Mouse (Mus musculus) embryo, embryonic 11 days (tissue): ENCODE results near the gene E130114P18Rik.

Experiments used
- DNase-seq: peaks from one replicate; pipeline ENCODE4 v3.0.0-alpha.2; 2015

Gene E130114P18Rik

DNA sequence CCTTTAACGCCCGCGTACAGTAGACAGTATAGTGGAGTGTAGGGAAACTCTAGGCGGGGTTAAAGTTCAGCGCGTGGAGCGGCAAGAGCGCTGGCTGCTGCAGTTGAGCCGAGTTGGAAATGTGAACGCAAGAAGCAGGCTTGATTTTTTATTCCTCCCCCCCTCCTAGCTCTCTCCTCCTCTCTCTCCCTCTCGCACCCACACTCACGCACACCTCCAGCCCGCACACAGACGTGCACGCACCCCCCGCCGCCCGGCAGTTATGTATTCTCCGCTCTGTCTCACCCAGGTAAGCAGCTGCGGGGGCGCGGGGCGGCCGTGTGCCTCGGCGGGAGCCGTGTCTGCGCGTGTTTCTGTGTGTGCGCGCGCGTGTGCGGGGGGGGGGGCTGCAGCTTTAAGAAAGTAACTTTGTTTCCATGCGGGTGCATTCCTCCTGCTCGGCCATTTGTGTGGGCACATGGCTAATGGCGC, at the start of gene E130114P18Rik:
TSS of gene E130114P18Rik (minus strand) at position 373 of the 471 bp plus-strand sequence.
- peak; percentile 86 for DNase-seq

DNA sequence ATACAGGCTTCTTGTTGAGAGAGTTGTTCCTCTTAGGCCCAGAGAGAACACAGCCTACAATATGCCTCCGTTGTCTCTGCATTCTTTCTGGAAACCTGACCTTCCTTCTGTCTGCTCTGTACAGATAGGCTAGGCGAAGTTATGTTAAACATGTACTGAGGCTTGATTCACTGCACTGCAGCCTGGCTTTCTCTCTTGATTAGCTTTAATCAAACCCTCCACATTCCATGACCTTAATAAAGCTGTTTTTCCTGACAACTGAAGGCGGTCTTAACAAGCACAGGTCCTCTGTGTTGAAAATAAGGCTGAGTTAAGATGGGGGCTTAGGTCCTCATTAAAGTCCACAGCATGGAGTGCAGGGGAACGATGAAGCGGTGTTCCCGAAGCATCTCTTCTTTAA, 49.2 kb upstream of the E130114P18Rik start:
- no peak for DNase-seq

DNA sequence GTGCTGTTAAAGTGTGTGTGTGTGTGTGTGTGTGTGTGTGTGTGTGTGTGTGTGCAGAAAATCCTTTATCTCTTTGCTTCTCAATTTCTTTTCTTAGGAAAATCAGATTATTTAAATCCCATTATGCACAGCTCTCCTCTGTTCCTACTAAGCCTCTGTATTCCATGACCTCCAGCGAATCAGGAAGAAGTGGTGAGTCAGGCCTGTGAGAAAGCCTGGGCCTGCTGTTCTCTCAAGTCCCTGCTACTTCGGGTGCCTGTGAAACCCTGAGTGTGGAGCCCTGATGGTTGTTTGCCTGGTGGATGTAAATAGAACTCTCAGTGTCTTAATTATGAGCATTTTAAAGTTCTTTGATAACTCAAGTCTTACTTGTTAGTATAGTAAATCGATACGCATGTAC, 48.0 kb upstream of the E130114P18Rik start:
- DNase-seq, result no peak

DNA sequence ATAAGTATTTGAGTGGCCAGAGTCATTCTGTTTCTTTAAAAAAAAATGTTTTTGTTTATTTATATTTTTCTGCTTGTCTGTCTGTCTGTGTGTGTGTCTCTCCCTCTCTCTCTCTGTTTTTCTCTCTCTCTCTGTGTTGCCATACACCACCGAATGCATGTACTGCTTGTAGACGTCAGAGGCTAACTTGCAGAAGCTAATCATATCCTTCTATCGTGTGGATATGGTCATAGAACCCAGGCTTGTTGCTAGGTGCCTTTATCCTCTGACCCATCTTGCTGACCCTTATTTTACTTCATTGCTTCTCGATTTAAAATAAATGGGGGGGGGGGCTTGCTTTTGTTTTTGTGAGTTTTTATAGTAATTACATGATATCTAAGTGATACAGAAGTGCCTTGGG, 47.6 kb upstream of the E130114P18Rik start:
- no peak for DNase-seq

DNA sequence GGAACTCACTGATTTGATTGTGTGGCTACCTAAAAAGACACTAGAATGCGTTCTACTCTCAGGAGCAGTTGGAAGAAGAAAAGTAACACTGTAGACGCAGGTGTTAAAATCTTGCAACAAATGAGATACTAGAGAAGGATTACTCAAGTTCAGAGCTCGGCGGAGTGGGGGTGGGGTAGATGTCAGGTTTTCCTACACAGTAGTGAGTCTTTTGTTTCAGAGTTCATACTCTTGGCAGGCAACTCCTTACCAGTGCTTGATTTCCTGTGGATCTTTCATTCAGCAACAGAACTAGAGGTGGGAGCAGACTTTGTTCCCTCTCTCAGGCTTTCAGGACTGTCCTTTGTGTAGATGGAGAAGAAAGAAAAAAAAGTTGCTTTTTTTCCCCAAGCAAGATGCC, 46.6 kb upstream of the E130114P18Rik start:
- DNase-seq, result no peak

DNA sequence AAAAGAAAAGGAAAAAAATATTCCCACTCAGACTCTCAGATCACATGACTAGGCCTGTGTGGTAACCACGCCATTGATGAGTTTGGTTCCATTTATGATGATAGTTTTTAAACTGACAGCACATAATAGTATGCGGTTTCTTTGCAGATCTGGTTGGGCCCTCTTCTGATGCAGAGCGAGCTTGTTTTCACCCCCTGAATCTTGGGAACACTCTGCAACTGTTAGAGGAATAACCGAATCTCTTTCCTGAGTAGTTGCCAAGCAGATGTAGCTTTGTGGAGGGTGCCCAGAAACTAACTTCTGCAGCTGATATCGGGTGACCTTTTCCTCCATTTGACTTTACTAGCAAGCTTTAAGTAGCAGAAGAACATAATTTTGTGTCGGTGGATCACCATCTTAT, 45.6 kb upstream of the E130114P18Rik start:
- DNase-seq, result no peak

DNA sequence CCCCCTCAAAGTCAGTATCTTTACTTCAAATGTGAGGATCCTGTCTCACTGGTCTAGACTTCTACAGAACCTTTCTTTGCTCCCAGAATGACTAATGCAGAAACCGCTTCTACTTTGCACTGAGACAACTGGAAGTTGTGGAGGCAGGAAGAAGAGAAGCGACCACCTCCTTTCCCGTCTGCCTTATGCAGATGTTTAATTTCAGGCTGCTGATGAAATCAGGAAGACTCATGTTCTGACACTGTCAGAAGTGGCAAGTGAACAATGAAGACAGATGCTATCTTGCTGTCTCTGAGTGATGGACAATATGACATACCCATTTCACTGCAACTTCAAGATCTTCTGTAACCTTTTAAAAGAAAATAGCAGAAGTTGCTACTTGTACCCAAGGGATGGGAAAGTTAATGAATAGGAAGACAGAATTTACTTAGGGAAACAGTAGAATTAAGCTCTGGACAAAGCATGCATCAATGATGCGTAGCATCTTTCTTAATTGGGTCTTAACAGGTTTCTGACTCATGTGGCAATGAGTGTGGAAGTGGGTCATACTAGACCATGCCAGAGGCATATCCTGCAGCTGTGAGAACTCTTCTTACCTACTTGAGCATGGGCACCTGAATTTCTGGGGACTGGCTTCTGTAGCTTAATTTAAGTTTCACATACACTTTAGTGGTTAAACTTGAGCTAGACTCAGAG, 43.8 kb upstream of the E130114P18Rik start:
- no peak for DNase-seq

DNA sequence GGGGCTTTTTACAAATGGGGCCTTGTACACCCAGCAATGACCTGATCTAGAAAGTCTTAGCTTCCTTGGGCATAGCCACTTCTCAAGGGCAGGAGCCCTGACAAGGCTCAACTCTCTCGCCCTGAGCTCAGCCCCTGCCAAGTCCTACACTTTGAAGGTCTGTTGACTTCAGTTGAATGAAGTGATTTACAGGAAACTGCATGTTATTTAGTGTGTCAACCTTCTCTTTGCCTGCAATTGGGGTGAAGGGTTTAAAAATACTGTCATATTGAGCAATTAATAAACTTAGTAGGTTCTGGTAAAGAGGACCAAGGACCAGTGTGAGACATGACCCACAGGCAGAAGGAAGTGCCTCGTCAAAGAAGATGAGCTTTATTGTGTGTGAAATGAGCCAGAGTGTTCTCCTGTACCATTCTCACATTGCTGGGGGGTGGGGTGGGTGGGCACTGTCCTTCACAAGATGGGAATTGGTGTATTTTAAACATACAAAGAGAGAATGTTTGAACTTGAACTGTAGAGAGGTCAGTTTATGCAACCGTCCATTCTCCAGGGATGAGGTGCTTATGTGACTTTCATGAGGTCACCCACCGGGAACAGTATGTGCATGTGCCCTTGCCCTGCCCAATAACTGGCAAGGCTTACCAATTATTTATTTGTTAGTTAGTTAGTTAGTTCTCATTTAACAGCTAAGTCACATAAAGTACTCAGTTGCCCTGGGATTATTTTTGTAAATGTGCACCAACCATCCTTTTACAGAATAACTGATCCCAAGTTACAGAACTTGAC, 42.8 kb upstream of the E130114P18Rik start:
- DNase-seq, result no peak

DNA sequence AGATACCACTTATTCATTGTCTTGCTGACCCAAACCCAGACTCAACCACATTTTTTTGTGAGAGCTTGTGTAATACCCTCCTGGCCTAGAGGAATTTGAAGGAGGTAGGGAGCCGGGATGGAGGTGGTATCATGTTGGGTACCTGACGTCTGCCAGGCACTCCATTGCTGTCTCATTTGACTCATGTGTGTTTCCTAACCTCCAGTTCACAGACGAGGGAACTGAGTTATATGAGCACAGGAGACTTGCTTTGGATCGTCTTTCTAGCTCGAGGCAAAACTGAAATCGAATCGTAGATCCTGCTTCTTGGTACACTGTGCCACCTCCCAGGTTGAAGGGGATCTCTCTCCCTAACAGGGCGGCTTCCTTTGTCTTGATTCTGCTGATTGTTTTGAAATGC, 41.2 kb upstream of the E130114P18Rik start:
- no peak for DNase-seq

DNA sequence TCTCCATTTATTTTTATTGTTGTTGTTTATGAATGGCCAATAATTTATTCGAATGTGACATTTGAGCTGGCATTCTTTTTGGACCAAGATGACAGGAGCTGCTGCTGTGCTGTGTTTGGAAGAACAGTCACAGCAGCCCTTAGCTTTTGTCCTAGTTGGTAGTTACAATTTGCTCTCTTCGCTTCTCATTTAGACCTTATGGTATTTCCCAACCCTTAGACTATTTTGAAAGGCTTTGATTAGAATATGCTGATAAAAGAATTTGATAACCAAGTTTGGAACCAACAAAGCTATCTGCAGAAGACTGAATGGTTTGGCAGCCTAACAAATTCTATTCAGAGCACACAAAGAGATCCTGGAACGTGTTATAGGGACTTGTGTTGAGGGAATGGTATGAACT, 40.6 kb upstream of the E130114P18Rik start:
- no peak for DNase-seq

DNA sequence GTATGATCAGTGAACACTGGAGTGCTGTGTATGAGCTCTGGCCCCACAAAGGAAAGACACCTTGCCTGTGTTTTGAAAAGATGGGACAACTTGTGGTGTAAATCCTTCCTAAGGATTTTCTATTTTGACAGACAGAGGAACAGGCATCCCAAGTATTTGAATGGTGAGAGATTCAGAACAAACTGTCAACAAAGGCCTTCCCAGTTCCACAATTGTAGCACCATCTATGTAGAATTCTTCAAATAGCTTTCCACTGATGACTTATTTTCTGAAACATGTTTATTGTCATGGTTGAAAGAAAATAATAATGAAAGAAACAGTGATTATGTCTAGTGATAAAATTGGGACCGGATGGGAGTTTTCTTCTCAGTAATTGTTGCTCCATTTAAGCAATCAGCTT, 39.9 kb upstream of the E130114P18Rik start:
- no peak for DNase-seq

DNA sequence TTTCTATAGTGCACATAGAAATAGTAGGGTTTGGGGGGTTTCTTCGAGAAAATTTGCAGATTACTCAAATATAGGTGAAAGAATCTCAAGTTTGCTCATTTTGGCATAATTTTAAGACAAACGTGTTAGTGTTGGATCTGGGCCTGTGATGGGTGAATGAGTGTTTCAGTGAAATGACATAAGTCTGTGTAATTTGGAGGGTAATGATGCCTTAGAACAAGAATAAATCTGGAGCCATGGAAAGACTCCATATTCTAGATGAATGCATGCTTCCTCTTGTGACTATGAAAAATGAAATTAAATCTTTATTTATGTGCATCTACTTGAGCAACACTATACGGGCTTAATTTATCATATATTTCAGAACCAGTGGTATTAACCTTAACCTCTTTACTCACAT, 38.9 kb upstream of the E130114P18Rik start:
- DNase-seq, result no peak

DNA sequence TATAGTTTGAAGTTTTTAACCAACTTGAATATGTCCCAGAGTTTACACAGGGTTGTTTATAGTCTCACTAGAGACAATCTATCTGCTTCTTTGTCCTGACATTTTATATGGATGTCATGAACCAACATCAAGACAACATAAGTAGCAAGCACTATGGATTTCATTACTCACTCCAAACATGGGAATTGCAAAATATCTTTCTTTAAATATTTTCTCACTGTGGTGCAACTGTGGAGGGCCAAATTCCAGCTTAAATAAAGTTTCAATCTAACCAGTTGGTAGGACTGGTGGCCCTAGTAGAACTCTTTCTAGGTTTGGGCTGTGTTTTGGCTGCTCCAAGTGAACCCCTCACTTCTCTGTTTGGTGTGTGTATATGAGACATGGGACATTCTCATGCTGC, 38.1 kb upstream of the E130114P18Rik start:
- DNase-seq, result no peak

DNA sequence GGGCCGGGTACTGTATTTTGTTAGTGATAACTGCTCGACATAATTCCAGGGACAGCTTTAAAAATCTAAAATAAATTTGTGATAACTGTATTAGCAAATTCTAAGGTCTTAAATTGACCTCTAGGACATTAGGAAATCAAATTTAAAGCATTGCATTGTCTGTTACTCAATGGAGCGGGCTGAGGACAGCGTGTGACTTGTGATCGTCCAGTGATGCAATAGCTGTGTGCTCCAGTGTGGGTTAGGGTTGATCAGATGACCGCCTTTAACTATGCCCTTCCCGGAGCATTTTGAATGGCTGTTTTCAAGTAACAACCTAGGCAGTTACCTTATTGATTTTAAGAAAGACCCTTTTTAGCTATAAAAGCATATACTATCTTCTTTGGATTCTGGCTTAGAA, 36.6 kb upstream of the E130114P18Rik start:
- no peak for DNase-seq

DNA sequence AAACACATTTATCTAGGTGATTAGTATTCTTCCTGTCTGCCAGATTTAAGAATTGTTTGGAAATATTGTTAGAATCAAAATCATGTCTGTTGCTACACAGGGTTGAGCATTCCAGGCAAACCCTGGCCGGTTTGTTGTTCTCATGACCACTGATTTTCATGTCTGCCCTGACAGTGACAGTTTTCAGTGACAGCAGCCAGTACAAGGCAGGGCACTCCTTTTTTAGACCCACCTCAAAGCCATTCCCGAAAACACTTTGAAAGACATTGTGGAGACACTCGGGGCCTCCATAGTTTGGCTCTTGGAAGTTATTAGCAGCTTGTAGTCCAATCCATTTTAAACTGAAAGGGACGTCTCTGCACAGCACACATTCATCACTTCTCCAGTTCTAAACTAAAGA, 36.1 kb upstream of the E130114P18Rik start:
- no peak for DNase-seq

DNA sequence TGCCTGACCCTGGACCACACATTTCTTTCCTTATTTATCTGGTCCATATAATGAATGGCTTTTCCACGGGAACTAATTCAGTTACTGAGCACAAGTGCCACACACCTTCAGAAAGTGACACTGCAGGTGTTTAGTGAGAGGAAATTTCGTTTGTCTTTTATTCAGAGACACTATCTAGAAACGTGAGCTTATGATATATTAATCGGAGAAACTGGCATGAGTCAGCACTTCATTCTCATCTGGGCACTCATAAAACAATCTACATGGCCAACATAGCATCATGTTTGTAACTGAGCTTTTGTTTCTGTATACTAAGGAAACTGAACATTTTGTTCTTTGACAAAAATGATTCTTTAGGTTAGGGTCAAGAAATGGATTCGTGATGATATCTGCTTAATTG, 35.2 kb upstream of the E130114P18Rik start:
- DNase-seq, result no peak

DNA sequence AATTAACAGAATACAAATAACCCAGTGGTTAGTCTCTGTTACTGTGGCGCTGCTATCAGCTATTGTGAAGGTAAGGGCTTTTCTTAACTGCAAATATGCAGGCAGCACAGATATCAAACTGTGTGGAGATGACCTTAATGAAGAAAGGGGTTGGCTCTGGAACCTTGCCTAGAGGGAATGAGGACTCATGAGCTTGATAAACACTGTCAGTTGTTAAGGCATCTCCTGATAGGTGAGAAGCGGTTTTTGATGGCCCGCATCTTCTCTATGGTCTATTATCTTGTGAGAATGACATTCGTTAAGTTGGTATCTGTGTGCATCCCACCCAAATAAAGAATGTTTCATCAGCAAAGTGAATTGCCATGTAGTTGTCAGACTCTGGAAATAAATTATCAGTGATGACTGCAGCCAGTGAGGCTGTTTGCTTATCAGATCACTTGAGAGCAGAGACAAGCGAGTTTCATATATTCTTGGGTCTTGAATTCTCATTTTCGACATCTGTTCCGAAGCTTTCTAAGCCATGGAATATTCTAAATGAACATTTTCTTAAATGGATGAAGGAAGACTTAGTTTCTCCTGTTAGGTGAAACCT, 32.6 kb upstream of the E130114P18Rik start:
- no peak for DNase-seq

DNA sequence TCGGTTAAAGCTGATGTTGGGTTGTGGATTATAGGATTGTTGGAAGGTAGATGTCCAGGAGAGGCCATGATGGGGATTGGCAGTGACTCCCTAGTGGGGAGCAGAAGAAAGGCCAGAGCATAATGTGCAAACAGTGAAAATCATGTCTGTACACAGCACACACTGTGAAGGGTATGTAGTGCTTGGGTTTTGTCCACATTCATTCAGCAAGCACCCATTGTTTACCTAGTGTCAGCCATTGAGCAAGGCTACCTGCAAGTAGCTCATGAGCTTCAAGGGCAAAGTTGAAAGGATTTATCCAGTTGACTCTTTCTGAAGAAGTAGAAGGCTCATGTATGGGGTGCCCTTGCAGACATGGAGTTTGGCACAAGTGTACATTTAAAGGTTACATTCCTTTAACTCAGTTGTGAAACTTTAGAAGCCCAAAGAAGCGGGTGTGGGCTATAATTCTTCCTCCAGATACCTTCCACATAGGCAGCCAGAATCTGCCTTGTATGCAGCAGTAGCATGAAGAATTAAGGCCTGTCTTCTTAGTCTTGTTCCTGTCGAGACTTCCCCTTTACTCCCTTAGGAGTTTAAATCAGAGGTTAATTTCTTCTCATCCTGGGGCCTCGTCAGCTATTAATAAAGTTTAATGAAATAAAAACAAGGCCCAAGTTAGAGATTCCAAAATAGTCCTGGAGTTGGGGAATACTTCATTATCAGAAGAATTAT, 31.9 kb upstream of the E130114P18Rik start:
- DNase-seq, result no peak

DNA sequence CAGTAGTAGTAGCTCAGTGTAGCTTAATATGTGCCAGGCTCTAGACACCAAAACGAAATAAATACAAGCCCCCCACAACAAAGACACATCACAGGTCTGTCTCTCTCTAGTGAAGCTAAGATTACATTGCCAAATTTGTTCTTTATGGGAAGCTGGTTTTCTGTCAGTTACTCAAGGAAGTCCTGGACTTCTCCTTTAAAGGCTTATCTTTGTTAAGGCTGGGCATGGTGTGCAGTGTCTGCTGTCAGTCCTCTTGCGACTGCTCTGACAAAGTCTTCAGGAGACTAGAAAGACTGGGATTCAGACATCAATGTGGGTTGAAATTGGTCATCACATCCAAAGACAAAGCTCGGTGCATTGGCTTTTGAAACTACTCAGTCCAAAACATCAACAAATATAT, 31.0 kb upstream of the E130114P18Rik start:
- DNase-seq, result no peak

DNA sequence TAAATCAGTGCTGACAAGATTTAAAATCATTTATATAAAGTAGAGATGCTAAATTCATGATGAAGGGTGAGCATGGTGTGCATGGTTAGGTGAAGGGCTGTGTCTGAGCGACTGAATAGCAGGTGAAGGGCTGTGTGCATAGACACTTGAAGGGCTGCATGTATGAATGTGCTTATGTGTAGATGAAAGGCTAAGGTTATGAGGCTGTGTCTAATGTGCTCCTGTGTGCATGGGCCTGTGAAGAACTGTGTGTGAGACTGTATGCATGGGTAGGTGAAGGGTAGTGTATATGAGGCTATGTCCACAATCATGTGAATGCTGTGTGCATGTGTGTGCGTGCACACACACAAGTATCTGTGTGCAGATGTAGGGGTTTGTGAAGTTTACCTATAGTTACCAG, 29.0 kb upstream of the E130114P18Rik start:
- DNase-seq, result no peak

DNA sequence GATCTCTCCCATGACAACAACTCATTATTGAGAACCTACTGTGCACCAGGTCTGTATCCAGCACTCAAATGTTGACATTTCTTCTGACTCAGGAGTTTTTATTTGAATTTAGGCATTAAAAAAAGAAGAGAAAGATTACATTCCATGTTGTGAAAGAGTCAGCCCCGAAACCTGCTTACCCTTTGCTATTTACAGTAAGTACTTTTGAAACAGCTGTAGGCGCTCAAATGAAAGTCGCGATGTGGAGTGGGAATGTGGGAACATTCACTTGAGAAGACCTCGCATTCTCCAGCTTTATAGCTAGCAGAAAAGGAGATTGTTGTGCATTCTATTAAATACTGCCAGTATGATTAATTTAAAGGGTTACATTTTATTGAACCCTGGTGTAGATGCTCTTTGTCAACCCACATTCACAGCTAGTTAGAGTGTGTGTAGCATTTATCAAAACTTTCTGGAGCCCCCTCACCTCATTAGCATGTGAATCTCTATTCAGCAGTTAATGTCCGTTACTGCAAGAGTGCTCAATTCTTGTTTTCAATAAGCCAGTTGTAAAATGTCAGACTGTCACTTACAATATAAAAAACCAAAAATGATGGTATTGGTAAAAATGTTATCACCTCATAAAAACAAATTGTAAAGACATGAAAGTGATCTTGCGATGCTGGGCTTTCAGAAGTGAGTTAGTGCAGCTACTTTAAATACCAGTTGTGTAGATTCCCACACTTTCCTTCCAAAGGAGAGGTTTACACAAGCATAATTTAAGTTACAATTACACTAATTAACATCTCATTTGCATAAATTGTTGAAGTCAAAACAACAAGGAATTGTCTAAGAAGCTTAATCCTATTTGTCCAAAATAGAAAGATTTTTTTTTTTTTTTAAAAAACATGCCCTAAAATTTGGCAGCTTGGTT, 28.3 kb upstream of the E130114P18Rik start:
- no peak for DNase-seq

DNA sequence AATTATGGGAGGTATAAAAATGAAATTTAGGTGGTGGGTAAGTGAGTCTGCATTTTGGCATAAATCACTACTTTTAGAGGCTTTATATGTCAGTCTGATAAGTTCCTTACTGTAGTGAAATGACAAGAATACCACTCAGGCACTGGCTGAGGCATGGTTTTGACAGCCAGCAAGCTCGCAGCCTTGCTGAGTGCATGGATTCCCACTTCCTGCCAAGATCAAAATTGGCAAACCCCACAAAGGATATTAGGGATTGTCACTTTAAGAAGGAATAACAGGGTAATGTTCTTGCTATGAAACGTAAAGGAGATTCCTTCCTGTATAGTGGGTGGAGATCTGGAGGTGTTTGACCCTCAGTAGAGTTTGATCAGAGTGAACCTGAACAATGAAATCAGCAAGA, 27.4 kb upstream of the E130114P18Rik start:
- no peak for DNase-seq
